Mouse (Mus musculus) CH12.LX (cell line): ENCODE measurements around the gene Crabp1. TPM values are rescaled to one million over a fixed set of nuclear protein-coding genes. Genes with fewer than 3 reads are reported as not detected.

Experiments
- DNase-seq: peaks from one replicate; pipeline ENCODE4 v3.0.0-alpha.2; 2013; ENCODE audit errors: extremely low read depth
- H3K27ac ChIP-seq: 2 replicates; pipeline ENCODE4 v1.5.1; 2012; ENCODE audit warnings: low read depth, mild to moderate bottlenecking, control low read depth, moderate library complexity; ENCODE audit not compliant: insufficient read depth
- H3K27me3 ChIP-seq: replicated peaks from 2 replicates; pipeline ENCODE3; 2012; ENCODE audit warnings: inconsistent platforms
- H3K36me3 ChIP-seq, 2 experiments: replicated peaks in 1 of 2; 2 replicates each; pipeline versions ENCODE3 to v1.6.1; 2012; ENCODE audit warnings: inconsistent platforms in 1 of 2, low read length in 1 of 2, mild to moderate bottlenecking in 1 of 2, mixed read lengths in 1 of 2, moderate library complexity in 1 of 2; ENCODE audit not compliant: control insufficient read depth in 1 of 2, insufficient read depth in 1 of 2
- H3K4me1 ChIP-seq, 2 experiments: 2 replicates each; pipeline ENCODE4 v1.6.1; 2012; ENCODE audit warnings: inconsistent platforms in 1 of 2, moderate library complexity in 1 of 2; ENCODE audit not compliant: insufficient read depth in 2 of 2, control insufficient read depth in 1 of 2
- H3K4me2 ChIP-seq: 2 replicates; pipeline ENCODE4 v1.6.1; 2012; ENCODE audit warnings: low read depth, mild to moderate bottlenecking, control low read depth; ENCODE audit not compliant: poor library complexity, insufficient read depth, severe bottlenecking
- H3K4me3 ChIP-seq, 3 experiments: fragments of 150-350 bp in 1 of 3; sonication (generic) in 1 of 3; replicated peaks in 1 of 3; 2 replicates each; pipeline versions ENCODE3 to v1.5.1; 2011 to 2012; ENCODE audit warnings: low read depth in 2 of 3, low read length in 2 of 3, mild to moderate bottlenecking in 2 of 3, moderate library complexity in 2 of 3, control low read depth in 1 of 3, improper control_type of control experiment in 1 of 3, inconsistent platforms in 1 of 3, mixed read lengths in 1 of 3; ENCODE audit not compliant: poor library complexity in 1 of 3
- H3K79me2 ChIP-seq: replicated peaks from 2 replicates; pipeline ENCODE4 v1.6.1; 2012; ENCODE audit warnings: mild to moderate bottlenecking, moderate library complexity; ENCODE audit not compliant: control insufficient read depth, poor library complexity, insufficient read depth, severe bottlenecking; ENCODE audit errors: extremely low read depth
- H3K9ac ChIP-seq: 2 replicates; pipeline ENCODE4 v1.6.1; 2012; ENCODE audit warnings: low read depth, mild to moderate bottlenecking, control low read depth, moderate library complexity; ENCODE audit not compliant: insufficient read depth
- H3K9me3 ChIP-seq: replicated peaks from 2 replicates; pipeline ENCODE3; 2012; ENCODE audit warnings: low read length, inconsistent platforms, mixed read lengths
- BHLHE40 ChIP-seq: IDR thresholded peaks from 2 replicates; pipeline ENCODE4 v1.6.1; 2011; ENCODE audit warnings: mild to moderate bottlenecking, low read depth, low read length, improper control_type of control experiment
- CHD1 ChIP-seq: IDR thresholded peaks from 2 replicates; pipeline ENCODE4 v1.6.1; 2012; ENCODE audit warnings: low read depth, low read length, improper control_type of control experiment, inconsistent platforms
- CHD2 ChIP-seq: IDR thresholded peaks from 2 replicates; pipeline ENCODE4 v1.6.1; 2011; ENCODE audit warnings: low read length, improper control_type of control experiment
- CTCF ChIP-seq, 2 experiments: IDR thresholded peaks in 1 of 2; conservative IDR thresholded peaks in 1 of 2; 2 replicates each; pipeline ENCODE4 v1.5.1; 2011 to 2012; ENCODE audit warnings: low read depth in 2 of 2, low read length in 2 of 2, improper control_type of control experiment in 1 of 2, inconsistent platforms in 1 of 2, mild to moderate bottlenecking in 1 of 2, moderate library complexity in 1 of 2
- E2F4 ChIP-seq: IDR thresholded peaks from 2 replicates; pipeline ENCODE4 v1.6.1; 2011; ENCODE audit warnings: low read depth, low read length, improper control_type of control experiment; ENCODE audit not compliant: insufficient replicate concordance
- ELF1 ChIP-seq: IDR thresholded peaks from 2 replicates; pipeline ENCODE4 v1.6.1; 2014; ENCODE audit warnings: low read depth, mild to moderate bottlenecking, inconsistent platforms, low read length, improper control_type of control experiment
- HCFC1 ChIP-seq: IDR thresholded peaks from 2 replicates; pipeline ENCODE4 v1.6.1; 2012; ENCODE audit warnings: low read depth, mild to moderate bottlenecking, inconsistent platforms, low read length, improper control_type of control experiment
- IRF4 ChIP-seq: IDR thresholded peaks from 2 replicates; pipeline ENCODE4 v1.6.1; 2014; ENCODE audit warnings: low read depth, mild to moderate bottlenecking, inconsistent platforms, low read length, improper control_type of control experiment
- JUN ChIP-seq: IDR thresholded peaks from 2 replicates; pipeline ENCODE4 v1.6.1; 2011; ENCODE audit warnings: low read depth, mild to moderate bottlenecking, low read length, improper control_type of control experiment, moderate library complexity; ENCODE audit not compliant: insufficient read depth
- JUND ChIP-seq: conservative IDR thresholded peaks from 2 replicates; pipeline ENCODE4 v1.6.1; 2011; ENCODE audit warnings: low read depth, low read length, improper control_type of control experiment
- MAFK ChIP-seq: IDR thresholded peaks from 2 replicates; pipeline ENCODE4 v1.6.1; 2011; ENCODE audit warnings: low read length, improper control_type of control experiment; ENCODE audit not compliant: insufficient replicate concordance
- MAX ChIP-seq: IDR thresholded peaks from 2 replicates; pipeline ENCODE4 v1.6.1; 2011; ENCODE audit warnings: low read length, improper control_type of control experiment
- MYC ChIP-seq: IDR thresholded peaks from 2 replicates; pipeline ENCODE4 v1.6.1; 2011; ENCODE audit warnings: low read depth, mild to moderate bottlenecking, improper control_type of control experiment, low read length
- NELFE ChIP-seq: IDR thresholded peaks from 2 replicates; pipeline ENCODE4 v1.6.1; 2011; ENCODE audit warnings: low read depth, low read length, improper control_type of control experiment
- NRF1 ChIP-seq: IDR thresholded peaks from 2 replicates; pipeline ENCODE4 v1.6.1; 2014; ENCODE audit warnings: low read depth, mild to moderate bottlenecking, inconsistent platforms, low read length, improper control_type of control experiment, moderate library complexity
- PAX5 ChIP-seq: IDR thresholded peaks from 2 replicates; pipeline ENCODE4 v1.6.1; 2012; ENCODE audit warnings: low read length, inconsistent platforms, mixed read lengths
- POLR2A ChIP-seq: IDR thresholded peaks from 2 replicates; pipeline ENCODE4 v1.6.1; 2011; ENCODE audit warnings: low read depth, mild to moderate bottlenecking, improper control_type of control experiment, low read length
- POLR2AphosphoS2 ChIP-seq: IDR thresholded peaks from 2 replicates; pipeline ENCODE4 v1.6.1; 2011; ENCODE audit warnings: low read depth, low read length, improper control_type of control experiment
- RAD21 ChIP-seq: IDR thresholded peaks from 2 replicates; pipeline ENCODE4 v1.6.1; 2011; ENCODE audit warnings: low read depth, mild to moderate bottlenecking, low read length, improper control_type of control experiment, moderate library complexity
- SMC3 ChIP-seq: IDR thresholded peaks from 2 replicates; pipeline ENCODE4 v1.6.1; 2011; ENCODE audit warnings: low read depth, low read length, improper control_type of control experiment
- TBP ChIP-seq: conservative IDR thresholded peaks from 2 replicates; pipeline ENCODE4 v1.6.1; 2011; ENCODE audit warnings: low read depth, low read length, improper control_type of control experiment
- TCF12 ChIP-seq: IDR thresholded peaks from 2 replicates; pipeline ENCODE4 v1.6.1; 2014; ENCODE audit warnings: low read depth, mild to moderate bottlenecking, inconsistent platforms, low read length, improper control_type of control experiment
- USF2 ChIP-seq: conservative IDR thresholded peaks from 2 replicates; pipeline ENCODE4 v1.6.1; 2011; ENCODE audit warnings: low read depth, low read length, improper control_type of control experiment
- ZC3H11A ChIP-seq: IDR thresholded peaks from 2 replicates; pipeline ENCODE4 v1.6.1; 2012; ENCODE audit warnings: low read depth, mild to moderate bottlenecking, inconsistent platforms, low read length, improper control_type of control experiment
- ZKSCAN1 ChIP-seq: IDR thresholded peaks from 2 replicates; pipeline ENCODE4 v1.6.1; 2012; ENCODE audit warnings: low read depth, inconsistent platforms, low read length, improper control_type of control experiment, borderline replicate concordance
- ZMIZ1 ChIP-seq: IDR thresholded peaks from 2 replicates; pipeline ENCODE4 v1.6.1; 2012; ENCODE audit warnings: low read depth, mild to moderate bottlenecking, inconsistent platforms, low read length, improper control_type of control experiment
- ZNF384 ChIP-seq: IDR thresholded peaks from 2 replicates; pipeline ENCODE4 v1.6.1; 2012; ENCODE audit warnings: low read depth, low read length, improper control_type of control experiment, inconsistent platforms
- dilution Hi-C: fragments of 300-500 bp; cut with MboI; formaldehyde crosslinking; loops from 2 replicates; pipeline ENCODE4 v1.14.3; 2020; ENCODE audit warnings: low sequenced_read_pairs; ENCODE audit not compliant: extremely low pct_unique_long_range_greater_than_20kb, extremely low pct_ligation_motif_present
- in situ Hi-C: fragments of 300-500 bp; cut with MboI; formaldehyde crosslinking; loops from 3 replicates; pipeline ENCODE4 v1.14.3; 2019; ENCODE audit warnings: low sequenced_read_pairs, low pct_ligation_motif_present, low pct_unique_long_range_greater_than_20kb, mixed read lengths
- polyA plus RNA-seq: library from polyadenylated mRNA; unstranded; fragments of >175 nt; gene quantifications from 2 replicates; pipeline ENCODE4 v1.2.1, GENCODE M21; 2012; ENCODE audit warnings: low read depth; ENCODE audit not compliant: insufficient read length
- total RNA-seq, 2 experiments: library from RNA; depleted of rRNA; stranded (reverse); fragments of 300-350 nt in 1 of 2; fragments of >200 nt in 1 of 2; gene quantifications; 2 replicates each; pipeline ENCODE4 v1.2.3; 2012 to 2014

Crabp1 gene
- total and polyA plus RNA-seq, 3 experiments = not detected

DNA sequence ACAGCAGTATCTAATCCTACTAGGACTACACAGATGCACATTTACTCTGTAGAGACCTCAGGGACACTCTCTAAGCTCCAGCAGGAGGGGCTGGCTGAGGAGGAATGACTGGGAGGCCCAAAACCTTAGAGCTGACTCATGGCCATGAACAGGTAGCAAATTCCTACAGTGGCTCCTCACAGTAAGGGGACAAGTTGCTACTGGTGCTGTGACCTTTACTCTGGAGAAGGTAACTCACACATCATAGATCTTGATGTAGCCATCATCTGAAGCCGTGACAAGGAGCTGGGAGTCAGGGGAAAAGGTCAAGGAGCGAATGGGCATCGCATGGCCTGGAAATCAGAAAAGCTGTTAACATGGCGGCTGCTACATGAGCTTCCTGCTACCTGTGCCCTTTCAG, 42.0 kb upstream of the Crabp1 start:
- H3K4me3 ChIP-seq = no peak overlapping the region
- no peaks in the 10 kb centered on the region for H3K27me3 ChIP-seq
- H3K9me3 ChIP-seq = no peaks in the 10 kb centered on the region
- H3K9ac ChIP-seq = no peak overlapping the region
- peaks cover 0 to 26% of the 10 kb centered on the region in 2 experiments; a peak in 2 of 4 replicates for H3K4me1 ChIP-seq
- dilution Hi-C loops = no loop called here
- no peak for TF ChIP-seq IRF4
- TF ChIP-seq RAD21 = no peak
- no peak for TF ChIP-seq TBP
- no peak for TF ChIP-seq POLR2AphosphoS2
- TF ChIP-seq USF2 = no peak
- TF ChIP-seq BHLHE40 = no peak
- TF ChIP-seq ELF1 = no peak
- no peak for TF ChIP-seq NRF1
- no peak for TF ChIP-seq HCFC1
- TF ChIP-seq ZC3H11A = no peak
- TF ChIP-seq SMC3 = no peak
- no peak for TF ChIP-seq CHD2
- TF ChIP-seq TCF12 = no peak
- no peak for TF ChIP-seq CTCF (conservative IDR thresholded peaks at IDR 0.05 in 1 of 2, IDR thresholded peaks at IDR 0.05 in 1 of 2; ENCODE audit: low read depth in 2 of 2, low read length in 2 of 2)
- no peak for TF ChIP-seq CHD1
- TF ChIP-seq, all 38 proteins: peak for 0
- in situ Hi-C loops = no loop called here
- DNase-seq = no peak
- Histone ChIP-seq H3K79me2 (no peaks in the 10 kb centered on the region), H3K4me2 (no peak overlapping the region), H3K36me3 (peaks cover 77 to 92% of the 10 kb centered on the region in 2 experiments), H3K27ac (no peak overlapping the region)

DNA sequence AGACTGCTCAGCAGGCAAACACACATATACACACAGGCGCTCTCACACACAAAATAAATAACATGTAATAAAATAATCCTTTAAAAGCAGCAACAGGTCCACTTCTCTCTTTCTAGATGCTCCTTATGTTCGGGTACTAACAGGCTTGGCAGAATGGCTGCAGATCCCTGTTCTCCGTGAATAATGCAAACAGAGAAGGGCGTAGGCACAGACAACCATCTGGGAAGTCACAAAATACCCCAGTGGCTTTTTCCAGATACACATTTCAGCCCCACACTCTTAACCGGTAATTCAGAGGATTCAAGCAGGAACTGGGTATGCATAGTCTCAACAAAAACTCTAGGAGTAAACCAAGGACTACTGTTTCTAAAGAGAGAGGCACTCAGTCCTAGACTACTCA, 38.2 kb upstream of the Crabp1 start:
- in situ Hi-C loops = loop anchor here (25.0 kb wide), 1 partner anchor 386 kb away; no protein-coding TSS in a partner anchor
- Histone ChIP-seq H3K4me1 (peaks cover 0 to 13% of the 10 kb centered on the region in 2 experiments; a peak in 2 of 4 replicates), H3K4me3 (no peak overlapping the region), H3K79me2 (peaks cover 7% of the 10 kb centered on the region), H3K27ac (no peak overlapping the region), H3K9ac (no peak overlapping the region), H3K36me3 (peaks cover 75 to 95% of the 10 kb centered on the region in 2 experiments), H3K9me3 (no peaks in the 10 kb centered on the region), H3K4me2 (no peak overlapping the region), H3K27me3 (no peaks in the 10 kb centered on the region)
- dilution Hi-C loops = no loop called here
- TF ChIP-seq ZC3H11A (no peak), CTCF (conservative IDR thresholded peaks at IDR 0.05 in 1 of 2, IDR thresholded peaks at IDR 0.05 in 1 of 2; ENCODE audit: low read depth in 2 of 2, low read length in 2 of 2) (no peak), ZKSCAN1 (no peak), MAFK (no peak), NELFE (no peak), PAX5 (no peak), JUND (no peak), MYC (no peak), ELF1 (no peak), E2F4 (no peak), ZNF384 (no peak), HCFC1 (no peak), NRF1 (no peak), MAX (no peak), POLR2A (no peak), ZMIZ1 (no peak), JUN (no peak), USF2 (no peak)
- no peak for DNase-seq
